Mouse (Mus musculus): Measurements from ENCODE around the gene Nicn1. TPM values are rescaled to one million over a fixed set of nuclear protein-coding genes. Genes with fewer than 3 reads are reported as not detected.
"Not testable (repeated sequence)": the region's sequence is repeated elsewhere in the genome, so short reads cannot be mapped to it uniquely, and the experiment has no call there.

Gene Nicn1
- total RNA-seq, 2 experiments from 2014 or later, result 20.2 to 28.6 TPM

DNA sequence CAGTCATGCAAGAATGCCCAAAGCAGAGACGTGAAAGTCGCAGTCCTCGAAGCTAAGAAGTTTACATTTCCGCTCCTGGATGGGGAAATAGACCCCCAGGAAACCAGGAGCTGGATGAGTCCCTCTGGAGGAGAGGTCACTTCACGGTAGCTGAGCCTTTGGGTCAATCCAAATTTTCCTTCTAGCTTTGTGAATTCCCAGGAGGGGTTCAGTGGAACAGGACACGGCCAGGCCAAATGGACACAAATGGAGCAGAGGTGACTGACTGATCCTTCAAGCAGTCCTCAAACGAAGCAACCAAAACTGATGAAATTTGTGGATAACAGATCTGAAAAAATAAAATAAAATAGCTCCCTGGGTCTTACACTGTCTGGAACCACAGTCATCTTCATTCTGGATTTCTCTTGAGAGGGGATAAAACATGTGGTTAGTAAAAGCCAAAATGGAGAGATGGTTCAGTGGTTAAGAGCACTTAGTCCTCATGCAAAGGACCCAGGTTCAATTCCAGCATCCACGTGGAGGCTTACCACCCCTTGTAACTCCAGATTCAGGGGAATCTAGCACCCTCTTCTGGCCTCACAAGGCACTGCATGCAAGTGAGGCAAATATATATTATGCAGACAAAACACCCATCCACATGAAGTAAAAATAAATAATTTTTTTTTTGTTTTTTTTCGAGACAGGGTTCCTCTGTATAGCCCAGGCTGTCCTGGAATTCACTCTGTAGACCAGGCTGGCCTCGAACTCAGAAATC lies 11.4 kb upstream of the Nicn1 start:
- peak; percentile 66 for DNase-seq

DNA sequence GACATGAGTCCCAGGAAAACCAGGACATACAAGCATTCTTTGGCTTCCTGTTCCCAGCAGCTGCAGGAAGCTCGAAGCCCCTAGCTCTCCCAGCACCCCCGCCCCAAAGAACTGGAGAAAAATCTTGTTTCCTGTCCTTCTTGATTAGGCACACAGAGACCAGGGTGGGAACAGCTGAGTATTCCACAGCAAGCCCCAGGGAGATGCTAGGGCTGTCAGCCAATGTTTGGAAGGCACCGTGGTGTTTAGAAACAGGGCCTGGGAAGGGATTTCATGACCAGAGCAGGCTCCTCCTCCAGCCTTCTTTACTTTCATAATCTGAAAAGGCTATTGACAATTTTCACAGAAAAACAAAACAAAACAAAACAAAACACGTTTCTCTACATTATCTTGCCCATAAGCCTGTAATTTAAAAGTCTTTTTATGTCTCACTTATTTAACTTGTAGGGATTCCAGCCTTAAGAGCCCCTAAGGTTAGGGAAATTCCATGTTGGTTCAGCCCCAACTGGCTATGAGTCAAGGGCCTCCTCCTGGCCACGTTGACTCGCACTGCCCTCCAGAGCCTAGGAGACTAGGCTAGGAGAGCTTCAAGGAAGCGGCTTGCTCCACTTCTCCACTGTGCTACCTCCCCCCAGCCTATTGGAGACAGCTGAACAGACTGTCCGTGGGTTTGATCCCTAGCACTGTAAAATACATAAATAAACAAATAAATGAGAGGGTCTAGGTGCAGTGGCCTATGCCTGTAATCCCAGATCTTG lies 10.0 kb upstream of the Nicn1 start:
- peak; percentile 84 for DNase-seq

DNA sequence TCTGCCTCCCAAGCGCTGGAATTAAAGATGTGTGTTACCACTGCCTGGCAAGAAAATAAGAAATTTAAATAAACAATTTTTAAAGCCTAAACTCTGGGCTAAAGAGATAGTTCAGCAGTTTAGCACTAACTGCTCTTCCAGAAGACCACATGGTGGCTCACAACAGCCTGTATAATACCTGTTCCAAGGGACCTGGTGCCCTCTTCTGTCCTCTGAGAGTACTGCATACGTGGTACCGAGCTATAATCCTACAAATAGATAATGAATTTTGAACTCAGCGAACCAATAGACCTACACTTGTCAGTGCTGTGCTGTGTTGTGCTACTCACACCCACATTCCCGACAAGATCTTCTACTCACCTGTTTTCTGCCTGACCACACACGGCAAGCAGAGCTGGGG lies 5.8 kb upstream of the Nicn1 start:
- DNase-seq, result peak; percentile 86

DNA sequence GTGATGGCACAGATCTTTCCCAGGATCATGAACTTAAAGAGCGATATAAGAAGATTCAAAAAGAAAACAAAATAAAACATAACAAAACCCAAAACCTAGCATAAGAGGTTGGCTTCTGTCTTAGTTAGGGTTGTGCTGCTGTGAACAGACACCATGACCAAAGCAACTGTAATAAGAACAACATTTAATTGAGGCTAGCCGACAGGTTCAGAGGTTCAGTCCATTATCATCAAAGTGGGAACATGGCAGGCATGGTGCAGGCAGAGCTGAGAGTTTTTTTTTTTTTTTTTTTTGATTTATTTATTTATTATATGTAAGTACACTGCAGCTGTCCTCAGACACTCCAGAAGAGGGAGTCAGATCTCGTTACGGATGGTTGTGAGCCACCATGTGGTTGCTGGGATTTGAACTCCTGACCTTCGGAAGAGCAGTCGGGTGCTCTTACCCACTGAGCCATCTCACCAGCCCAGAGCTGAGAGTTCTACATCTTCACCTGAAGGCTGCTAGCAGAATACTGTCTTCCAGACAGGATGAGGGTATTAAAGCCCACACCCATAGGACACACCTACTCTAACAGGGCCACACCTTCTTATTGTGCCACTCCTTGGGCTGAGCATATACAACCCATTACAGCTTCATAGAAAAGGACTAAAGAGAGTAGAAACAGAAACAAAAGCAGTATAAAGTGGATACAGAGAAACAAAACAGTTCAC lies 2.5 kb upstream of the Nicn1 start:
- DNase-seq, result not testable (repeated sequence)

DNA sequence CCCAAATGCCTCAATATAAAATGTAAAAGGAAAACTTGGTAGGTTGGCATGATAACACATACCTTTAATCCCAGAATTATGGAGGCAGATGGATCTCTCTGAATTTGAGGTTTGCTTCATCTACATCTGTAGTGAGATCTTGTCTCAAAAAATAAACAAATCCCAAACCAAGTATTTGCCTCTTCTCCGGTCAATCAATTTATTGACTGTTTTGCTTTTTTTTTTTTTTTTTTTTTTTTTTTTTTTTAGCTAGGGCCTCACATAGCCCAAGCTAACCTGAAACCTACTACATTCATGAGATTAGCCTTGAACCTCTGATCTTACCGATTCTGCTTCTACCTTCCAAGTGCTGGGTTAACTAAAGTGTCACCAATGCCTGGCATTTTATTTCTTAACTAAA lies 882 bp upstream of the Nicn1 start:
- DNase-seq, result no peak

DNA sequence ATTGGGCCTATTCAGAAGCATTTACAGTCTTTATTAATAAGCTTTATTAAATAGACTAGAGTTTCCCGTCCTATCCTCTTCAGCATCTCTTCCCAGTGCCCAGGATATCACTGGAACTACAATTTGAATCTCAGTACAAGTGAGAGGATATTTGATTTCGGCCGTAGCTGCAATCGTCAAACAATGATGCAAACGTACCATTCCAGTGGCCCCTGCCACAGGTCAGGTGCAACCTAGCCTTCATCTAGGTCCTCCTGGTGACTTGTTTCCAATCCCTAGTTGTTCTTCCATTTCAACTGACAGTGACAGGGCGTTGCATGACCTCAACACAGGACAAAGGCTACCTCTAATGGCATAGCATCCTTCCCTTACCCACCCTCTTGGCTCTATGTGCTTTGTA lies 544 bp downstream of the Nicn1 start:
- no peak for DNase-seq

DNA sequence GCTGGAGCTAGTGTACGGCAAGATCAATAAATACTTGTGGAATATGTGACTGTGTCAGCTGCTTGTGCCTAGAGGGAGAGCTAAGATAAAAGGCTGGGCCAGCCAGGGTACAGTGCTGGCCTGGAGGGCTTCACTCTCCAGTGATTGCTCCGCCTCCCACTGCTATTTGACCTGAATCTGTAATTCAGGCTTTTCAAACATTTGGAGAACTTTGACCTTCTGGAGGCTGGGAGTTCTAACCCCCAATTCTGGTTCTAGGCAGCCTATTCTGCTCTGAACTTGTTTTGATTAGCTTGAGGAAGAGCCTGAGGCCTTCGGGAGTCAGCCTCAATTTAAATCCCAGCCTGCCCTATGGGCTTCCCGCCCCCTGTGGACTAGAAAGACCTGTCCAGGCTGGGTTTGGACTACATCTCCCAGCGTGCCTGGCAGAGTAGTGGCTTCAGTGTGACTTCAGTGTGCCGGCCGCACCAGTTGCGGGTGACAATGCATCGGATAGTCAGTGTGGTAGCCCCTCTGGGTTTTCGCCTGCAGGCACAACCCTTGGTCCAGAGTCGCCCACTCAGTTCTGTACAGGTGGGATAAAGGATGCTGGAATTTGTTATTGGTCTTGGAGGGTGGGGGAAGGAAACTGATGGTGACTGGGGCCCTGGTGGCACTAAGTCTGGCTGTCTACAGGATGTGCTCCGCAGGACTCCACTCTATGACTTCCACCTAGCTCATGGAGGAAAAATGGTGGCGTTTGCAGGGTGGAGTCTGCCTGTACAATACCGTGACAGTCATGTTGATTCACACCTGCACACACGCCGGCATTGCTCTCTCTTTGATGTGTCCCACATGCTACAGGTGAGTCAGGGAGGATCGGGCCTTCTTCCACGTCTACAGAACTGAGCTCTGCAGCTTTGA lies 6.5 kb downstream of the Nicn1 start, which contains the start of gene Amt:
TSS of gene Amt (plus strand) at position 401 of the 903 bp plus-strand sequence.
- DNase-seq, result peak; percentile 18

DNA sequence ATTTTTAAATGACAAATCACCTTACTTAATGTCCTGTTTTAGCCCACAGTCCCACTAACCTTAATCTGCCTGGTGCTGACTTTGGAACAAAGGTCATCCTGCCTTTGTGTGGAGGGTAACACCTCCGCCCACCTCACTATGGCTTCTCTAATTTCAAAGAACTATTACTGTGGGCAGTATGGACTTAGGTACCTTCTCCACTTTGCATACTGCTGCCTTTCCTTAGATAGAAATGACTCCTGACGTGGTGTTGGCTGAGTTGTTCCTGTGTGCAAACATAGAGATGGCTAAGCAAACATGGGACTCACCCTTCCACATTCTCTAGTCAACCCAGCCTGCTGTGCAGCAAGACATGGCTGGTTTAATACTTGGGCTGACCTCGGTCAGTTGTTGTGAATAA lies 11.6 kb downstream of the Nicn1 start:
- DNase-seq, result no peak

DNA sequence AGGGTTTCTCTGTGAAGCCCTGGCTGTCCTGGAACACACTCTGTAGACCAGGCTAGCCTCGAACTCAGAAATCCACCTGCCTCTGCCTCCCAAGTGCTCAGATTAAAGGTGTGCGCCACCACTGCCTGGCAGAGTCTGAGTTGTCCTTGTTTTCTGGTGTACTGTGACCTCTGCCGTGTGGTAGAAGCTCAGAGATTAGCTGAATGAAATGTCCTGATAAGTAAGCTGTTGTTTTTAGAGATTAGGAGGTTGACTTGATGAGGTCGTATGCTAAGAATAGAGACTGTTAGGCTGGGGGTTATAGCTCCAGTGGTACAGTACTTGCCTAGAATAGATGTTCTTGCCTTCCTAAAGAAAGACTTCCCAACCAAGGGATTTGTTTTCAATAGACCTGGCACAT lies 14.5 kb downstream of the Nicn1 start:
- DNase-seq, result no peak

DNA sequence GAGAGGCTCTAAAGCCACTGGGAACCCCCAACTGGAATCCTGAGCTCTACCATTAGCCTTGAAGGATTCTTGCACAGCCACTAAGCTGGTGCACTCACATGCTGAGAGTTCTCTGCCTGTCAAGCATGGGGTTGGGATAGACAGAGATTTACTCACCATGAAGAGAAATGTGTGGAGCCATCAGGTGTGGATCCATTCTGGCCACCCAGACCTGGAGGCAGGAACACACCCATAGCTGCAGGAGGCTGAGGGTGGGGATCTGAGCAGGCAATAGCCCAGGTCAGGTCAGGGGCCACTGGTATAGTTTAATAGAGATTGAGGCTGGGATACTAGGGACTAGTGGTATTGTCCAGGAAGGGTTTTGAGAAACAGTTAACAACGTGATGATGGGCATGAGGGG lies 14.9 kb downstream of the Nicn1 start:
- no peak for DNase-seq

DNA sequence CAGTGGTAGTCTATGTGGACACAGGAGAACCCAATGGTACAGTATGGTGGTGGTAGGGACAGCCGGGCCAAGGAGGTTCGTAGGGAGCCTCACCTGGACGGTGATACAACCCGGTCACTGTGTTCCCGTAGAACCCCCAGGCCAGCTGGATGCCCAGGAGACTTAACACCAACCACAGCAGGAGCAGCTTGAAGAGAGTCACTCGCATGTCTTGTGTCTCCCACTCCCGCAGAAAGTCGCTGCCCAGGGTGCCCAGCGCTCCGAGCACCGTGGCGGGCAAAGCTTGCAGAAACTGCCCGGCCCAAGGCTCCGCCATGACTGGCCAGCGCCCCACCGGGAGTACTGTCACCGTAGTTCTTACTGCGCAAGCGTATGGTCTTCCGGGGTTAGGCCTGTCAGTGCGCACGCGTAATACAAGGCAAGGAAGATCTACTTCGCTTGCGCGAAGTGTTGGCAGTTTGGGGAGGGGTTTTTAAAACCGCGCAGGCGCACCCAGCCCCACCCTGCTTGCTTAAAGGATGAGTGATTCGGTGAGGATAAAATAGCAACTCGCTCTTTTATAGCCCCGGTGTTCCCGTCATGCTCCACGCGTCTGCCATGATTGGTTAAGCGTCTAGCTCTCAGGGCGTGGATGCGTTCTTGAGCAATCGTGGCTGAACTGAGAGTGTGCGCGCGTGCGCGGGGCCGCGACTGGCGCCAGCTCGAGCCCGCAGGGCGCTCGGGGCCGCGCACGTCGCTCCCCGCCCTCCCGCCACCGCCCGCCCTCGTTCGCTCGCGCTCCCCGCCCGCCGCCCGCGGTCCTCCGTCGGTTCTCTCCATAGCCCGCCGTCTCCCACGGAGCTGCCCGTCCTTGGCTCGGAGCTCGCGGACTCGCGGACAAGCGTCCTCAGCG lies 15.6 kb downstream of the Nicn1 start, which contains the start of the genes Rhoa and Tcta:
TSS of gene Rhoa (plus strand) at position 501 of the 892 bp plus-strand sequence.
TSS of gene Tcta (minus strand) at position 532 of the 892 bp plus-strand sequence.
- DNase-seq, result peak; percentile 97

DNA sequence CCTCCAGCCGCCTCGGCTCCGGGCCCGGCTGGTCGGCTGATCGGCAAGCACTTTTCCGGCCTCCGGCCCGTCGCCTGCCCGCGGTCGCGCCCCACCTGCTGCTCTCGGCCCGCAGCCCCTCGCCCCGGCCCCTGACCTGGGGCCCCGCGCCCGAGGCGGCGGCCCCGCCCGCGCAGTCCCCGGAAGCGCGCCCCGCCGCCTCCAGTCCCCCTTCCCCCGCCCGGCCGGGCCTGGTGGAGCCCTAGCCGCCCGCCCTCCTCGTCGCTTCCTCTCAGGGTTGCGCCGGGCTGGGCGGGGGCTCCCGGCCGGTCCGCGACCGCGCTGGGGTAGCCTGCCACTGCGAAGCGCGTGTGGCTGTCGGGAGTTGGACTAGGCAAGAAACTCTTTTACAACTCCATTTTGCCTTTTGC lies 16.3 kb downstream of the Nicn1 start:
- peak; percentile 91 for DNase-seq

DNA sequence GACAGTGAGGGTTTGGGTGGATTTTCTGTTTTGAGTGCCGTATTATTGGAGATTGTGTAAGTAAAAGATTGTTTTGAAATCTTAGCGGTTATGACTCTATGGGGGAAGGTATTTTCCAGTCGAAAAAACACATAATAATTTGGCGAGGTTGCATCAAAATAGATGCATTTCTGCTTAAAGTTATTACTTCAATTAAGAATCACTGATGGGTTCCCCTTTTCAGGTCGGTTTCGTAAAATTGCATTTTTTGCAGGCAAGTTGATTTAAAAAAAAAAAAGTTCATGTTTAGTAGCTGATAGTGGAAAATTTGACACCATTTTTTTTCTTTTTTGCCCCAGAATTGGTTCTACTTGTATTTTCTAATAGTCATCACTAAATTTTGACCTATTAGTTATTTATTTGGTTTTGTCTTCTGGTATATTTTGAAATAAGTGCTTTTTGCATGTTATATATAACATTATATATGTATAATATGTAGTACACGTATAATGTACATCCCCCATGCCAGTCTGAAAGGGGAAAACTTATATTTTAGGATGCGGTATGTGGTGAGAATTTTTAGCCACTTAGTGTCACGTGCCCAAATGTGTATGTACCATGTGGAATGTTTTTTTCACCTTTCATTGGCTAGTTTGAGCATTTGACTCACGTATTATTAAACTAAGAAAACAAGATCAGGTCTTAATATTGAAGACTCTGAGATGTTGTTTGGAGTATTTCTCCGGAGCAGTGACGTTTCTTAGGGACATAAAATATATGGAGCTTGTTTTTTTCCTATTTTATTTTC lies 17.0 kb downstream of the Nicn1 start:
- DNase-seq, result no peak

DNA sequence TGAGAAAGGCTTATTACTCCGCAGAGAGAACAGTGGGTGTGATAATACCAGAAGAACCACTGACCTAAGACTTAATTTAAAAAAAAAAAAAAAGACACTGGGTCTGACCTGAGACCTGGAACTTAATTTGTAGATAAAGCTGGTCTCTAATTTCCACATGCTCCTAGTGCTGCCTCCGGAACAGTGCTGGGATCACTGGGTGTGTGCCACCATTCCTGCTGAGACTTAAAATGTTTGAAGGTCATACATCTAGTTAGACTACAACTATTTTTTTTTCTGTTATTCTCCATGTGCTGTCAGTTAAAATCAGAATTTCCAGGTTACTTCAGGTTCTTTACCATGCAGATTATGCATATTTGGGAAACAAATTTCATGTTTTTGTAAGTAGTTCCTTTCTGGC lies 17.9 kb downstream of the Nicn1 start:
- no peak for DNase-seq

DNA sequence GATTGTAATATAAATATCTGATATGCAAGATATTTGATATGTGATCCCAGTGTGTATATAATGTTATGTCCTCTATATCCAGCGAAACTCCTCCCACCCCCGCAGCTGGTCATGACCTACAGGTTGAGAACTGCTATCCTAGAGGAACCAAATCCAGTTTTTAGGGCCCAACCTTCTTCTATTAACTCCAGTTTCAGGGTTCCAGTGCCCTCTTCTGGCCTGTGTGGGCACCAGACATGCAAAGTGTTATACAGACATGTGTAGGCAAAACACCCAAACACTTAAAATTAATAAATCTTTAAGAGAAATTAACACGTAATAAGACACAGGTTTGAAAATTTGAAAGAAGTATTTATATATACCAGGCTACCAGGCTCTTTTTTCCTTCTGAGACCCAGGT lies 27.3 kb downstream of the Nicn1 start:
- DNase-seq, result no peak

DNA sequence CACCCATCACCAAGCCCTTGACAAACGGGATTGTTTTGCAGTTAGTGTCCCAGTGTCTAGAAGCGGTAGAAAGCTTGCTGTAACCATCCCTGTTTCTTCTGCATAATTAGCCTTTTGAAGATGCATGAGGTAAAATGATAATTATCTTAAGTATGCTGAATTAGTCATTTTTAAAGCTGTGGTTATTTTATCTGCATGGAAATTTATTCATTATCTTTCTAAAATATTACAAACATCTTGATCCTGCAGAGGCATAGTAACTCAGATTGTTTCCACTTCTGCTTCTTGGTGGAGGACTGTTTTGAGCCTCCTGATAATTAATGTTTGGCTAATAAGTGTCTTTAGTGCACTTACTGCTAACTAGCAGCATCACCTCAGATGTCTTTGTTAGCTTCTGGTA lies 28.2 kb downstream of the Nicn1 start:
- DNase-seq, result no peak

DNA sequence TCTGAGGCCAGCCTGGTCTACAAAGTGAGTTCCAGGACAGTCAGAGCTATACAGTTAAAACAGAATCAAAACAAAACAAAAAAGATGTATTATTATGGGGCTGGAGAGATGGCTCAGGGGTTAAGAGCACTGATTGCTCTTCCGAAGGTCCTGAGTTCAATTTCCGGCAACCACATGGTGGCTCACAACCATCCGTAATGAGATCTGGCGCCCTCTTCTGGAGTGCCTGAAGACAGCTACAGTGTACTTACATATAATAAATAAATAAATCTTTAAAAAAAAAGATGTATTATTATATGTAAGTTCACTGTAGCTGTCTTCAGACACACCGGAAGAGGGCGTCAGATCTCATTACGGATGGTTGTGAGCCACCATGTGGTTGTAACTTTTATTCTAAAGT lies 31.8 kb downstream of the Nicn1 start:
- not testable (repeated sequence) for DNase-seq

DNA sequence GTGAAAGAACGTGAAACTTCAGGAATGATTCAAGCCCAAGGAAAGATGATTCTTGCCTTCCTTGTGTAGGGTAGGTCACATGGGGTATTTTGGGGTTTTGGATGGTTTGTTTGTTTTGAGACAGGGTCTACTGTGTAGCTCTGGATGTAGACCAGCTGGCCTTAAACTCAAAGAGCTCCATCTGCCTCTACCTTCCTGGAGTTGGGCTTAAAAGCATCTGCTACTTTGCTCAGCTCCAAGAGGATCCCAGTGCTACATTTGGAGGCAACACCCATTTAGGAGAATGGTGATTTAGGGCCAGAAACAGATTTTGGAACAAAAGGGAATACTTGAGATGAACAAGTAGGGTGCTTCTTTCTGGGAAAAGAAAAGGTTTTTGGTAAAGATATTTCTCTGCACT lies 34.6 kb downstream of the Nicn1 start:
- no peak for DNase-seq

DNA sequence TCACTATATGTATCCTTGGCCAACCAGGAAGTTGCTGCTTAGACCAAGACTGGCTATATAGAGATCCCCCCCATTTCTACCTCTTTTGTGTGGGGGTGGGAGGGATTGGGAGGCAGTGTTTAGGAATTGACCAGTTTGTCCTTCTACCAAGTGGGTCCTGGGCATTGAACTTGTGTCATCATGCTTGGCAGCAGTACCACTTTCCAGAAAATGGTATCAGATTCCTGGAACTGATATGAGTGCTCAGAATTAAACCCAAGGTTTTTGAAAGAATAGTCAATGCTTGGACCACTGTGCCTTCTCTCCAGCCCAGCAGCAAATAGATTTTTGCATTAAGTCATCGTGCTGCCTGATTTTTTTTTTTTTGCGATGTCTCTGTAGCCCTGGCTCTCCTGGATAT lies 35.6 kb downstream of the Nicn1 start:
- no peak for DNase-seq
